Mouse (Mus musculus) limb, embryonic 13.5 days (tissue): ENCODE results near the gene Rab6a. TPM values are rescaled to one million over a fixed set of nuclear protein-coding genes. Genes with fewer than 3 reads are reported as not detected.

Source experiments
- ATAC-seq: fragments of 200-750 bp; cut with Nextera tagmentation; 2 replicates; pipeline ENCODE4 v1.8.0; 2017; ENCODE audit warnings: low read depth, moderate number of reproducible peaks, moderate TSS enrichment; ENCODE audit not compliant: low FRiP score
- H3K27ac ChIP-seq: fragments of 300-500 bp; sonication (generic); 2 replicates; pipeline ENCODE4 v1.5.1; 2015; ENCODE audit warnings: inconsistent platforms, mild to moderate bottlenecking, moderate library complexity
- H3K27me3 ChIP-seq: fragments of 300-500 bp; sonication (generic); 2 replicates; pipeline ENCODE4 v1.6.1; 2015; ENCODE audit warnings: mild to moderate bottlenecking, inconsistent platforms
- H3K36me3 ChIP-seq: fragments of 300-500 bp; sonication (generic); 2 replicates; pipeline ENCODE4 v1.6.1; 2015; ENCODE audit warnings: inconsistent platforms, mild to moderate bottlenecking, moderate library complexity
- H3K4me1 ChIP-seq: fragments of 300-500 bp; sonication (generic); 2 replicates; pipeline ENCODE4 v1.6.1; 2015; ENCODE audit warnings: inconsistent platforms
- H3K4me2 ChIP-seq: fragments of 300-500 bp; sonication (generic); replicated peaks from 2 replicates; pipeline ENCODE4 v1.6.1; 2015; ENCODE audit warnings: inconsistent platforms, mild to moderate bottlenecking, moderate library complexity
- H3K4me3 ChIP-seq: fragments of 300-500 bp; sonication (generic); 2 replicates; pipeline ENCODE4 v1.5.1; 2015; ENCODE audit warnings: moderate library complexity, mild to moderate bottlenecking, inconsistent platforms
- H3K9ac ChIP-seq: fragments of 300-500 bp; sonication (generic); 2 replicates; pipeline ENCODE4 v1.6.1; 2015; ENCODE audit warnings: mild to moderate bottlenecking, inconsistent platforms
- H3K9me3 ChIP-seq: fragments of 300-500 bp; sonication (generic); 2 replicates; pipeline ENCODE4 v1.6.1; 2016; ENCODE audit warnings: inconsistent platforms
- WGBS: fragments of 180-500 bp; shearing (Covaris S2); methylation state at CpG from one replicate; pipeline ENCODE4 v1.1.7; 2015; 5-methylcytosine and 5-hydroxymethylcytosine counted together
- polyA plus RNA-seq: library from polyadenylated mRNA; unstranded; fragments of >200 nt; fragmentation: Nextera tagmentation; extraction: Ambion mirVana; gene quantifications from 2 replicates; pipeline ENCODE4 v1.2.1, GENCODE M21; 2015

Gene Rab6a
- polyA plus RNA-seq, 1 experiment from 2014 or later, result 98.7 TPM

DNA sequence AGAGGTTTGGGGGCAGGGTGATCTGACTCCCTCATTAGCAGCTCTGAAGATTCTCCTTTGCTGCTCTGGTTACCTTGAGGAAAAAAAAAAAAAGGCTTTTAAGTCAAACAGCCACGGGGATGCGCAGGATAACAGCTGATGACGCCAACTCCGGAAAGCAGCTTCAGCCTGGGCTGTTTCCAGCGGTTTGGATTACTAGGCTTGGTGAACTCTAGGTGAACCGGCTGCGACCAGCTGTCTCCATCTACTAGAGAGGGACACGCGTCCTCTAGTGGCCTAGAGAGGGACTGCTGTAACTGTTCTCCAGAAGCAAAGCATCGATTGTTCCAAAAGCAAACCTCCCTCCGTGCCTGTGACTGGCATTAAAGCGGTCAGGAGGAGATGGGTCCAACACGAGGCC, 56.0 kb downstream of the Rab6a start:
- Histone ChIP-seq H3K9me3 (no peaks in the 10 kb centered on the region), H3K9ac (no peak overlapping the region), H3K4me3 (no peak overlapping the region), H3K27ac (no peak overlapping the region), H3K27me3 (no peaks in the 10 kb centered on the region), H3K36me3 (no peaks in the 10 kb centered on the region), H3K4me1 (peaks cover 12% of the 10 kb centered on the region), H3K4me2 (peak overlapping the region; percentile 25; the same call in 1 of the 2 replicates)
- WGBS, result 3% methylated on average over 13 of the region's 13 CpGs
- peak; percentile 87 for ATAC-seq

DNA sequence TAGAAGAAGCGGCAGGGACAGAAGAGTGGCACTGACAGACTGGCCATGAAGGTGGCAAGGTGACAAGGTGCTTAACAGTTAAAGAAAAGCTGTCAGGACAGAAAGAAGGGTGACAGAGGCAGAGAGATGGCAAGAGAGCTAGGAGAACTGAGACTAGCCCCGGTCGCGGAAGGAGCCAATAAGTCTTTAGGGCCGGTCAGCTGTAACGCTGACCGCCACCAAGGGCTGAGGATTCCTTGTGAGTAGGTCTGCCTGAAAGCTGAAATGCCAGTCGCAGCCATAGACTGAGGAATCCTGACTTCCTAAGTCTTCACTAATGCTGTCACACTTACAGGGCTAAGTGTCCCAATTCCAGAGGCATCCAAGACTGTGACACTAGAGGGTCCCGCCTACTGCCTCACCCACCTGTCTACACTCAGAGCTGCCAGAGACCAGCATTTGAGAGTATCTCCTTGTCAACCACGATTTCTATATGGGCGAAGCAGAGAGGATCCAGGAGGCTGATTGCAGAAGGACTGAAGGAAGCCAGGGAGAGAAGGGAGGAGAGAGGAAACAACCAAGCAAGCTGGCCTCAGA, 56.6 kb downstream of the Rab6a start:
- WGBS, result 70% methylated on average over 11 of the region's 11 CpGs

DNA sequence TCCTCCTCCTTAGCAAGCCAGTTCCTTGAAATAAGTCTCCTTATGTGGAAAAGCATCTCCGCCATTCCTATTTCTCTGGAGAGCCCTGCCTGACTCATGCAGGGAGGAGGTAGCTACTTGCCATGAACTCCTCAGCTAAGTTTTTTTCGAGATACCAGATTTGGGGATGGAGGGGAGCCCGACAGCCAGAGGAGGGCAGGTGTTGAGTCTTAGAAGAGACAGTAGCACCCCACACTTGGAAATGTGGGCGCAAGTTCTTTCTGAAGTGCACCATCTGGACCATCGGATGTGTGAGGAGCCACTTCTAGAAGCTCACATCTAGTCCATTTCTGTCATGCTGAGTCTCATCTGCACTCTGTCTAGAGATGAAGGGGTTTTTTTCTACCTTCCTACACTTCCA, 63.4 kb downstream of the Rab6a start:
- no peak for ATAC-seq
- no peaks in the 10 kb centered on the region for H3K36me3 ChIP-seq
- no peaks in the 10 kb centered on the region for H3K4me1 ChIP-seq
- H3K27ac ChIP-seq, result no peak overlapping the region
- H3K9ac ChIP-seq, result no peak overlapping the region
- H3K4me3 ChIP-seq, result no peak overlapping the region
- no peaks in the 10 kb centered on the region for H3K27me3 ChIP-seq
- H3K9me3 ChIP-seq, result no peaks in the 10 kb centered on the region
- H3K4me2 ChIP-seq, result no peak overlapping the region
- 84% methylated on average over 5 of the region's 5 CpGs for WGBS

More for the DNA sequence above, 56.6 kb downstream of the Rab6a start:
- Histone ChIP-seq H3K4me2 (no peak overlapping the region), H3K9ac (no peak overlapping the region), H3K36me3 (no peaks in the 10 kb centered on the region), H3K27ac (no peak overlapping the region), H3K4me3 (no peak overlapping the region), H3K4me1 (peaks cover 9% of the 10 kb centered on the region), H3K27me3 (no peaks in the 10 kb centered on the region), H3K9me3 (no peaks in the 10 kb centered on the region)
- ATAC-seq, result 0 out of 2 replicates have a peak, but pooled peaks have one; percentile 12

GRCm38 (mm10) chr7:100673452-100673851, 66.2 kb downstream of the Rab6a start:
- H3K4me2 ChIP-seq, result no peak overlapping the region
- H3K27me3 ChIP-seq, result no peaks in the 10 kb centered on the region
- 79% methylated on average over 7 of the region's 7 CpGs for WGBS
- H3K9ac ChIP-seq, result no peak overlapping the region
- H3K27ac ChIP-seq, result no peak overlapping the region
- H3K4me3 ChIP-seq, result no peak overlapping the region
- no peak for ATAC-seq
- H3K9me3 ChIP-seq, result no peaks in the 10 kb centered on the region
- H3K36me3 ChIP-seq, result no peaks in the 10 kb centered on the region
- peaks cover 4% of the 10 kb centered on the region for H3K4me1 ChIP-seq

DNA sequence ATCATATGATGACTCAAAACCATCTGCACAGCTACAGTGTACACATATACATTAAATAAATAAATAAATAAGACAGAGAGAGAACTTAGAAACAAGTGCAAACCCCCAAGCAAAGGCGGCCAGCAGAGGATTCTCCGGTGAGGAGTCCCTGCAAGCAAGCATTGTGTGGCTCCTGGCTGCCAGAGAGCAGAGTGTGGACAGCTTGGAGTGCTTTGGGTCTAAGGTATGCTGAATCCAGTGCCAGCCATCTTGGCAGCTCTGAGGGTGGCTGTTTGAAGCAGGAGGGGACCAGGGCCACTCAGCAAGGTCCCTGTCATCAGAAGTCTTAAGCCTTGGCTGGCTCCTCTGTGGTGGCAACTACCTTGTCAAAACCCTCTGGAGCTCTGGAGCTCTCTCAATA, 67.7 kb downstream of the Rab6a start:
- Histone ChIP-seq H3K9me3 (no peaks in the 10 kb centered on the region), H3K36me3 (no peaks in the 10 kb centered on the region), H3K4me2 (no peak overlapping the region), H3K27ac (no peak overlapping the region), H3K4me3 (no peak overlapping the region), H3K4me1 (peaks cover 16% of the 10 kb centered on the region), H3K9ac (no peak overlapping the region), H3K27me3 (no peaks in the 10 kb centered on the region)
- 88% methylated on average over 2 of the region's 2 CpGs for WGBS
- ATAC-seq, result no peak

DNA sequence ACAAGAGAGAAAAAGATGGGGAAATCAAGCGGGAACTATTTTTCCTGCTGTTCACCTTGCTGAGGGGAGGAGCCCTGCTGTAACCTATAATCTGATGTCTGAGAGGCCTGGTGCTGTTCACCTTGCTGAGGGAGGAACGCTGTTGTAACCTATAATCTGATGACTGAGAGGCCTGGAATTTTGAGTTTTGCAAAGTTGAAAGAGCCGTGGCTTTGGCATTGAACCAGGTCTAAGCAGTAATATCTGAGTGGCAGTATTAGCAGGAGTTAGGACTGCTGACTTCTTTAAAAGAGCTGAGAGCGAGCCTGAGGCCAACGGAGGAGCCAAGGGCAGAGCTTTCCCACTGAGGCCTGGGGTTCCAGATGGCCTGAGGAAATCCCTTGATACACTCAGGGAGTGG, 70.8 kb downstream of the Rab6a start:
- Histone ChIP-seq H3K4me3 (no peak overlapping the region), H3K9me3 (no peaks in the 10 kb centered on the region), H3K4me1 (peaks cover 16% of the 10 kb centered on the region), H3K9ac (no peak overlapping the region), H3K36me3 (no peaks in the 10 kb centered on the region), H3K27ac (peak overlapping the region; percentile 34), H3K27me3 (no peaks in the 10 kb centered on the region), H3K4me2 (no peak overlapping the region)
- ATAC-seq, result no peak
- WGBS, result 67% methylated on average over 5 of the region's 5 CpGs

DNA sequence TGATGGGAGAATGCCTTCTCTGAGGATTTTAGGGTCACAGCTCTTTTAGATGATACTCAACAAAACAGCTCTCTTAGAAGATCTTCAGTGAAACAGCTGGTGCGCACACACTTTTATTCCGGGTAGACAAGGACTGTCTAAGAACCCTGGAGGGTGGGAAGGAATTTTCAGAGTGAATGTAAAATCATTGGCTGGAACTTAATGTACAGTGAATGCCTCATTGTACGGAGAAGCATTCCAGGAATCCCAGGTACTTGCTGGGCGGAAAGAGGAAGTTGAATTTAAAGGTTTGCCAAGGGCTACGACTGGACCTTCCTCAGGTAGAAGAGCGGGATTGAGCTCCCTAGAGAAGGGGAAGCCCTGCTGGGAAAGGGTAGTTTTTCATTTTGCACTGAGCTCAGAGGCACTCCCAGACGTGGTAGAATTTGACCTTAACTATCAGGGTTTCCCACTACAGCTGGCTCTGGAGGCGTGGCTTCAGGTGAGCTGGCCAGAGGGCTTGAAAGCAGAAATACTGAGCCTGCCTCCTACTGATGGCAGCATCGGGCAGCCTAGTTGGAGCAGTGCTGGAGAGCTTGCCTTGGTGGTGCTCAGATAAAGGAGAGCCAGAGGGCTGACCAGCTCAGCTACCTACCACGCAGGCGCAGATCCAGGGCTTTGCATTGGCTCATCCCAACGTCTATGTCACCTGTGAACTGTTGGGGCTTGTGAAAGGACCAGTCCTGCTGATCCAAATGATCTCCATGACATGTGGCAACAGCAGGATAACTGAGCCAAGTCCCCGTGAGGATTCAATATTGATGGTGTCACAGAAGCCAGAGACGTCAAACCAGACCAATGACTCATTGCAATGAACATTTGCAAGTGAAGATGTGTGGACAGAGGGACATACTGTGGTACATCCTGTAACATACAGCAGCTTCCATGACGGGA, 72.0 kb downstream of the Rab6a start:
- Histone ChIP-seq H3K36me3 (no peaks in the 10 kb centered on the region), H3K27ac (no peak overlapping the region; the same call in 1 of the 2 replicates)

GRCm38 (mm10) chr7:100681132-100681531, 73.9 kb downstream of the Rab6a start:
- no peak overlapping the region for H3K27ac ChIP-seq
- H3K4me1 ChIP-seq, result peaks cover 16% of the 10 kb centered on the region
- no peak overlapping the region for H3K4me3 ChIP-seq
- no peak for ATAC-seq
- H3K27me3 ChIP-seq, result no peaks in the 10 kb centered on the region
- H3K36me3 ChIP-seq, result no peaks in the 10 kb centered on the region
- no peak overlapping the region for H3K4me2 ChIP-seq
- WGBS, result 61% methylated on average over 5 of the region's 5 CpGs
- H3K9ac ChIP-seq, result no peak overlapping the region
- no peaks in the 10 kb centered on the region for H3K9me3 ChIP-seq

More for the DNA sequence above, 72.0 kb downstream of the Rab6a start:
- no peaks in the 10 kb centered on the region for H3K27me3 ChIP-seq
- WGBS, result 55% methylated on average over 15 of the region's 15 CpGs
- no peaks in the 10 kb centered on the region for H3K9me3 ChIP-seq
- ATAC-seq, result no peak; the same call in 1 of the 2 replicates
- H3K4me3 ChIP-seq, result no peak overlapping the region
- peaks cover 16% of the 10 kb centered on the region for H3K4me1 ChIP-seq
- H3K9ac ChIP-seq, result no peak overlapping the region
- peak overlapping the region; percentile 19 for H3K4me2 ChIP-seq

GRCm38 (mm10) chr7:100683241-100683640, 76.0 kb downstream of the Rab6a start:
- Histone ChIP-seq H3K27ac (no peak overlapping the region), H3K9me3 (no peaks in the 10 kb centered on the region), H3K9ac (no peak overlapping the region), H3K36me3 (no peaks in the 10 kb centered on the region), H3K4me1 (peaks cover 14% of the 10 kb centered on the region), H3K4me3 (no peak overlapping the region), H3K27me3 (no peaks in the 10 kb centered on the region), H3K4me2 (no peak overlapping the region)
- 92% methylated on average over 1 of the region's 1 CpGs for WGBS
- ATAC-seq, result no peak

- Histone ChIP-seq H3K9me3 (no peaks in the 10 kb centered on the region), H3K4me2 (no peak overlapping the region), H3K4me3 (no peak overlapping the region), H3K4me1 (peaks cover 6% of the 10 kb centered on the region), H3K9ac (no peak overlapping the region), H3K27ac (no peak overlapping the region), H3K36me3 (no peaks in the 10 kb centered on the region), H3K27me3 (no peaks in the 10 kb centered on the region)
- no peak for ATAC-seq
- 72% methylated on average over 5 of the region's 5 CpGs for WGBS
Measured at GRCm38 (mm10) chr7:100684081-100684480, 76.9 kb downstream of the Rab6a start.

DNA sequence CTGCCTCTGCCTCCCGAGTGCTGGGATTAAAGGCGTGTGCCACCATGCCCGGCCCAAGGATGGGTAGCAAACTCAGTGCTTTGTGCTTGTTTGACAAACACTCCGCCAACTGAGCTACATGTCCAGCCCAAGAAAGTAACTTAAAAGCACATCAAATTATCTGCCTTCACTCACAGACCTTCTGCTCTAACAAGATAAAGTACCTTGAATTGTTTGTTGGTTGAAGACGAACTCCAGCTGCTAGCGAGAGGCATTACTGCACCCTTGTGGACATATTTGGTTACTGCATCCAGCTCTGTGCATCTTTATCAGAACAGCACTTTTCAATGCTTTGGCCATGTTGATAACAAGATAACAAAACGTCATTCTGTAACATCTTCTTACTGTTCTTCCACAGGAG, 77.3 kb downstream of the Rab6a start:
- Histone ChIP-seq H3K4me1 (peaks cover 1% of the 10 kb centered on the region), H3K9ac (no peak overlapping the region), H3K27ac (no peak overlapping the region), H3K27me3 (no peaks in the 10 kb centered on the region), H3K4me3 (no peak overlapping the region), H3K9me3 (no peaks in the 10 kb centered on the region), H3K4me2 (no peak overlapping the region), H3K36me3 (no peaks in the 10 kb centered on the region)
- ATAC-seq, result no peak
- WGBS, result 57% methylated on average over 7 of the region's 7 CpGs
